ENCODE assay signal across 7 mouse cellular contexts in the genomic region with DNA sequence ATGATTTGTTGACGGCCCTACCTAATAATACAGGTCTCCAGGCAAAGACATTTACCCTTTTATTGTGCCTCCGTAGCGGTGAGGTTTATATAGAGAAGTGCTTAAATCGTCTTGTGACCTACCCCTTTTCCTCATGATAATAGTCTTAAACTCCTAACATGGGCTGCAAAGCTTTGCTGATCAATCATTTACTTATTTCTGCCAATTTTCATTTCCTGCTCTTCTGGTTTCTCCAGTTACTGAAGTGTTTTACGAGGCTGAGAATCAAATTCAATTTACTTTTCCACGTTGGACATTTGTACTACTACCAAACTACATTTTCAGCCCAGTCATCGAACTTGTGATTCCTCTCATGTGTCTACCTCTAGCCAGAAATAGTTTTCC. TPM values are rescaled to one million over a fixed set of nuclear protein-coding genes. Genes with fewer than 3 reads are reported as not detected.
DNase-seq lines count a peak whose midpoint lies in the region; ATAC-seq and TF ChIP-seq lines count a peak whose summit lies in the region.

No protein-coding gene starts in this region.

- no peaks in the 10 kb centered on the region for H3K27me3 ChIP-seq in liver, adult 2 months (ENCODE audit: control insufficient read depth, insufficient read depth, low read length)
- no peaks in the 10 kb centered on the region for H3K27me3 ChIP-seq in embryonic facial prominence, embryonic 15.5 days
- H3K27me3 ChIP-seq in neural tube, embryonic 14.5 days (ENCODE audit: control insufficient read depth, insufficient read depth, low read length): no peaks in the 10 kb centered on the region

- no peak overlapping the region; the same call in 1 of the 2 replicates for H3K27ac ChIP-seq in liver, adult 2 months (replicated peaks; ENCODE audit: insufficient read depth, low read depth, low read length)
- no peak overlapping the region for H3K27ac ChIP-seq in embryonic facial prominence, embryonic 15.5 days (replicated peaks)
- peak overlapping the region; percentile 81 for H3K27ac ChIP-seq in neural tube, embryonic 14.5 days (ENCODE audit: low read depth, low read length)

- WGBS in liver, adult 2 months: 7% methylated on average over 7 of the region's 7 CpGs
- 28% methylated on average over 7 of the region's 7 CpGs for WGBS in embryonic facial prominence, embryonic 15.5 days
- 10% methylated on average over 7 of the region's 7 CpGs for WGBS in large intestine, adult 2 months
- WGBS in neural tube, embryonic 14.5 days: 32% methylated on average over 7 of the region's 7 CpGs

- H3K4me2 ChIP-seq in embryonic facial prominence, embryonic 15.5 days (replicated peaks): peak overlapping the region; percentile 61
- H3K4me2 ChIP-seq in neural tube, embryonic 14.5 days (ENCODE audit: low read depth, low read length): peak overlapping the region; percentile 67

- no peak for ATAC-seq in embryonic facial prominence, embryonic 15.5 days (ENCODE audit: insufficient number of reproducible peaks, low FRiP score, low TSS enrichment, low read depth)
- ATAC-seq in neural tube, embryonic 14.5 days (ENCODE audit: low read depth): no peak
- ATAC-seq in monocyte, adult 5-6 weeks (replicated peaks; ENCODE audit: insufficient number of reproducible peaks, low FRiP score, low TSS enrichment, poor library complexity, severe bottlenecking): no peak

- peak; percentile 22 for DNase-seq in liver, adult 2 months (ENCODE audit: extremely low read depth, low read depth, low spot score)
- DNase-seq in liver: no peak
- DNase-seq in large intestine, adult 2 months (ENCODE audit: low read depth, low spot score): peak; percentile 85
- DNase-seq in Muller cell, postnatal 12 days (ENCODE audit: inconsistent ontology term): no peak

- H3K9ac ChIP-seq in liver, adult 2 months (ENCODE audit: low read depth, low read length): peak overlapping the region; percentile 82; the same call in 1 of the 2 replicates
- peak overlapping the region; percentile 78 for H3K9ac ChIP-seq in embryonic facial prominence, embryonic 15.5 days
- peak overlapping the region; percentile 68 for H3K9ac ChIP-seq in neural tube, embryonic 14.5 days (replicated peaks; ENCODE audit: low read depth, low read length)

- H3K9me3 ChIP-seq in embryonic facial prominence, embryonic 15.5 days (replicated peaks): no peaks in the 10 kb centered on the region
- H3K9me3 ChIP-seq in neural tube, embryonic 14.5 days (ENCODE audit: control insufficient read depth, low read length): no peaks in the 10 kb centered on the region

- no peak for TF ChIP-seq CTCF in liver, adult 2 months (IDR thresholded peaks at IDR 0.05; ENCODE audit: low read depth, low read length)

- TF ChIP-seq POLR2A in liver, adult 2 months (IDR thresholded peaks at IDR 0.05; ENCODE audit: extremely low read depth, insufficient read depth, low read length): no peak

- H3K79me2 ChIP-seq in liver, adult 2 months (ENCODE audit: control insufficient read depth, insufficient read depth, low read length): no peaks in the 10 kb centered on the region

- H3K4me3 ChIP-seq in liver, adult 2 months (ENCODE audit: insufficient read depth, low read depth, low read length): peak overlapping the region; percentile 89
- peak overlapping the region; percentile 77 for H3K4me3 ChIP-seq in embryonic facial prominence, embryonic 15.5 days (replicated peaks)
- peak overlapping the region; percentile 58 for H3K4me3 ChIP-seq in neural tube, embryonic 14.5 days (ENCODE audit: low read depth, low read length)

- peaks cover 7% of the 10 kb centered on the region for H3K36me3 ChIP-seq in liver, adult 2 months (ENCODE audit: control insufficient read depth, insufficient read depth, low read length)
- H3K36me3 ChIP-seq in embryonic facial prominence, embryonic 15.5 days: peaks cover 14% of the 10 kb centered on the region
- H3K36me3 ChIP-seq in neural tube, embryonic 14.5 days (ENCODE audit: control insufficient read depth, insufficient read depth, low read length): peaks cover 6% of the 10 kb centered on the region; the same call in 1 of the 2 replicates

- H3K4me1 ChIP-seq in liver, adult 2 months (ENCODE audit: control insufficient read depth, insufficient read depth, low read length): peaks cover 3% of the 10 kb centered on the region; the same call in 1 of the 2 replicates
- 0 out of 2 replicates have a peak, but pooled peaks cover 5% of the 10 kb centered on the region for H3K4me1 ChIP-seq in embryonic facial prominence, embryonic 15.5 days
- H3K4me1 ChIP-seq in neural tube, embryonic 14.5 days (ENCODE audit: control insufficient read depth, insufficient read depth, low read length): peaks cover 4% of the 10 kb centered on the region

RNA-seq across cellular contexts. Expression of a gene that starts 0.6 kb away (rescaled TPM):
- total RNA-seq in liver, adult 2 months (2014; rRNA removed): 4.3 and 10.7 TPM in 2 replicates
- polyA plus RNA-seq in liver, adult 2 months (2012; rRNA removed): 8.9 and 11.6 TPM in 2 replicates
- polyA plus RNA-seq in embryonic facial prominence, embryonic 15.5 days (2015; fragmentation: Nextera tagmentation; extraction: Ambion mirVana): 19.7 and 20.8 TPM in 2 replicates
- 20.5 and 23.2 TPM in 2 replicates for polyA plus RNA-seq in large intestine, adult 2 months (2012; rRNA removed)
- 15.2 and 18.1 TPM in 2 replicates for polyA plus RNA-seq in neural tube, embryonic 14.5 days (2014; fragmentation: Nextera tagmentation; extraction: Ambion mirVana)
- total RNA-seq in monocyte, adult 5-6 weeks (2017): 6.1 to 12.5 TPM (median 7.5 TPM) in 3 replicates

RNA-seq across cellular contexts. Expression of a gene that starts 22.8 kb away (rescaled TPM):
- 0.27 and 0.55 TPM in 2 replicates for total RNA-seq in liver, adult 2 months (2014; rRNA removed)
- polyA plus RNA-seq in liver, adult 2 months (2012; rRNA removed): 0.29 and 0.30 TPM in 2 replicates
- 5.4 and 9.8 TPM in 2 replicates for polyA plus RNA-seq in embryonic facial prominence, embryonic 15.5 days (2015; fragmentation: Nextera tagmentation; extraction: Ambion mirVana)
- 0.51 and 0.74 TPM in 2 replicates for polyA plus RNA-seq in large intestine, adult 2 months (2012; rRNA removed)
- 2.4 and 4.2 TPM in 2 replicates for polyA plus RNA-seq in neural tube, embryonic 14.5 days (2014; fragmentation: Nextera tagmentation; extraction: Ambion mirVana)
- total RNA-seq in monocyte, adult 5-6 weeks (2017): 1.7 to 3.6 TPM in 2 of 3 replicates, not detected in the other

RNA-seq across cellular contexts. Expression of a gene that starts 44.4 kb away (rescaled TPM):
- 12.2 and 17.5 TPM in 2 replicates for total RNA-seq in liver, adult 2 months (2014; rRNA removed)
- polyA plus RNA-seq in liver, adult 2 months (2012; rRNA removed): 27.9 and 45.2 TPM in 2 replicates
- polyA plus RNA-seq in embryonic facial prominence, embryonic 15.5 days (2015; fragmentation: Nextera tagmentation; extraction: Ambion mirVana): 227 and 228 TPM in 2 replicates
- 550 and 651 TPM in 2 replicates for polyA plus RNA-seq in large intestine, adult 2 months (2012; rRNA removed)
- polyA plus RNA-seq in neural tube, embryonic 14.5 days (2014; fragmentation: Nextera tagmentation; extraction: Ambion mirVana): 47.8 and 58.3 TPM in 2 replicates
- total RNA-seq in monocyte, adult 5-6 weeks (2017): 334 to 441 TPM (median 351 TPM) in 3 replicates

Comparison
In these comparisons a context has a peak if more than half of its experiments do, and no peak if none do; other contexts are left out.
1. DNase-seq: peak in liver, adult 2 months (single experiment) and large intestine, adult 2 months (single experiment); none in liver (single experiment) and Muller cell, postnatal 12 days (single experiment).
2. Peak in every context shown above with its lines, with median percentiles within 50 percentile points of each other: H3K4me3 ChIP-seq and H3K9ac ChIP-seq.